Mouse (Mus musculus) MEL (cell line): ENCODE data around the gene Nav1. TPM values are rescaled to one million over a fixed set of nuclear protein-coding genes. Genes with fewer than 3 reads are reported as not detected.

ENCODE experiments used
- DNase-seq: peaks from one replicate; pipeline ENCODE4 v3.0.0; 2011; ENCODE audit warnings: low read depth, low spot score
- H3K27ac ChIP-seq: 2 replicates; pipeline ENCODE4 v1.5.1; 2012; ENCODE audit warnings: low read depth, mild to moderate bottlenecking, control low read depth, low read length, moderate library complexity; ENCODE audit not compliant: control insufficient read depth
- H3K27me3 ChIP-seq, 2 experiments: fragments of 150-350 bp in 1 of 2; sonication (generic) in 1 of 2; 2 replicates each; pipeline ENCODE4 v1.6.1; 2012; ENCODE audit warnings: low read length in 2 of 2, mild to moderate bottlenecking in 2 of 2, improper control_type of control experiment in 1 of 2, moderate library complexity in 1 of 2; ENCODE audit not compliant: insufficient read depth in 2 of 2, control insufficient read depth in 1 of 2
- H3K36me3 ChIP-seq, 2 experiments: 2 replicates each; pipeline ENCODE4 v1.6.1; 2012 to 2014; ENCODE audit warnings: low read length in 2 of 2, improper control_type of control experiment in 1 of 2, inconsistent platforms in 1 of 2, mild to moderate bottlenecking in 1 of 2; ENCODE audit not compliant: insufficient read depth in 2 of 2, control insufficient read depth in 1 of 2
- H3K4me1 ChIP-seq, 2 experiments: fragments of 150-350 bp in 1 of 2; sonication (generic) in 1 of 2; 2 replicates each; pipeline ENCODE4 v1.6.1; 2012; ENCODE audit warnings: low read length in 2 of 2, improper control_type of control experiment in 1 of 2, mild to moderate bottlenecking in 1 of 2; ENCODE audit not compliant: insufficient read depth in 2 of 2, control insufficient read depth in 1 of 2
- H3K4me3 ChIP-seq, 2 experiments: fragments of 150-350 bp in 1 of 2; sonication (generic) in 1 of 2; 2 replicates each; pipeline ENCODE4 v1.5.1; 2012; ENCODE audit warnings: low read depth in 2 of 2, low read length in 2 of 2, mild to moderate bottlenecking in 2 of 2, moderate library complexity in 2 of 2, control low read depth in 1 of 2, improper control_type of control experiment in 1 of 2; ENCODE audit not compliant: control insufficient read depth in 1 of 2, insufficient read depth in 1 of 2
- H3K79me2 ChIP-seq: 2 replicates; pipeline ENCODE4 v1.6.1; 2012; ENCODE audit warnings: mild to moderate bottlenecking, low read length, moderate library complexity; ENCODE audit not compliant: control insufficient read depth, poor library complexity, insufficient read depth
- H3K9ac ChIP-seq: 2 replicates; pipeline ENCODE4 v1.6.1; 2012; ENCODE audit warnings: low read depth, mild to moderate bottlenecking, control low read depth, low read length, moderate library complexity; ENCODE audit not compliant: control insufficient read depth, poor library complexity, severe bottlenecking
- H3K9me3 ChIP-seq: fragments of 150-350 bp; sonication (generic); replicated peaks from 2 replicates; pipeline ENCODE4 v1.6.1; 2012; ENCODE audit warnings: mild to moderate bottlenecking, low read length, improper control_type of control experiment, moderate library complexity; ENCODE audit not compliant: insufficient read depth
- BHLHE40 ChIP-seq: IDR thresholded peaks from 2 replicates; pipeline ENCODE4 v1.6.1; 2012; ENCODE audit warnings: low read depth, mild to moderate bottlenecking, inconsistent platforms, low read length, improper control_type of control experiment, borderline replicate concordance
- E2F4 ChIP-seq: IDR thresholded peaks from 2 replicates; pipeline ENCODE4 v1.6.1; 2011; ENCODE audit warnings: low read depth, low read length, improper control_type of control experiment, borderline replicate concordance
- ETS1 ChIP-seq: IDR thresholded peaks from 2 replicates; pipeline ENCODE4 v1.6.1; 2012; ENCODE audit warnings: low read depth, mild to moderate bottlenecking, inconsistent platforms, low read length, improper control_type of control experiment, moderate library complexity
- JUND ChIP-seq: IDR thresholded peaks from 2 replicates; pipeline ENCODE4 v1.6.1; 2011; ENCODE audit warnings: low read depth, mild to moderate bottlenecking, improper control_type of control experiment, low read length
- MAFK ChIP-seq: IDR thresholded peaks from 2 replicates; pipeline ENCODE4 v1.6.1; 2011; ENCODE audit warnings: low read depth, mild to moderate bottlenecking, low read length, improper control_type of control experiment, borderline replicate concordance
- MAZ ChIP-seq: IDR thresholded peaks from 2 replicates; pipeline ENCODE4 v1.6.1; 2012; ENCODE audit warnings: low read depth, mild to moderate bottlenecking, inconsistent platforms, low read length, improper control_type of control experiment
- MEF2A ChIP-seq: IDR thresholded peaks from 2 replicates; pipeline ENCODE4 v1.6.1; 2014; ENCODE audit warnings: low read depth, mild to moderate bottlenecking, inconsistent platforms, low read length, improper control_type of control experiment; ENCODE audit not compliant: poor library complexity, insufficient replicate concordance, severe bottlenecking; ENCODE audit errors: extremely low read depth
- MXI1 ChIP-seq: IDR thresholded peaks from 2 replicates; pipeline ENCODE4 v1.6.1; 2011; ENCODE audit warnings: mild to moderate bottlenecking, low read depth, low read length, improper control_type of control experiment
- MYB ChIP-seq: IDR thresholded peaks from 2 replicates; pipeline ENCODE4 v1.6.1; 2011; ENCODE audit warnings: mild to moderate bottlenecking, low read depth, low read length, improper control_type of control experiment
- MYC ChIP-seq: IDR thresholded peaks from 2 replicates; pipeline ENCODE4 v1.6.1; 2011; ENCODE audit warnings: low read depth, mild to moderate bottlenecking, low read length, improper control_type of control experiment, moderate library complexity
- NELFE ChIP-seq: IDR thresholded peaks from 2 replicates; pipeline ENCODE4 v1.6.1; 2011; ENCODE audit warnings: low read depth, low read length, improper control_type of control experiment
- NRF1 ChIP-seq: IDR thresholded peaks from 2 replicates; pipeline ENCODE4 v1.6.1; 2014; ENCODE audit warnings: low read depth, mild to moderate bottlenecking, inconsistent platforms, low read length, improper control_type of control experiment, moderate library complexity; ENCODE audit not compliant: poor library complexity, insufficient read depth, severe bottlenecking
- POLR2A ChIP-seq, 2 experiments: IDR thresholded peaks; 2 replicates each; pipeline ENCODE4 v1.6.1; 2011 to 2012; ENCODE audit warnings: low read length in 2 of 2, mild to moderate bottlenecking in 2 of 2, control low read depth in 1 of 2, improper control_type of control experiment in 1 of 2, low read depth in 1 of 2, moderate library complexity in 1 of 2; ENCODE audit not compliant: control insufficient read depth in 1 of 2, insufficient read depth in 1 of 2, poor library complexity in 1 of 2
- RAD21 ChIP-seq: IDR thresholded peaks from 2 replicates; pipeline ENCODE4 v1.6.1; 2011; ENCODE audit warnings: mild to moderate bottlenecking, low read depth, low read length, improper control_type of control experiment
- SMC3 ChIP-seq: IDR thresholded peaks from 2 replicates; pipeline ENCODE4 v1.6.1; 2011; ENCODE audit warnings: low read depth, low read length, improper control_type of control experiment
- USF1 ChIP-seq: IDR thresholded peaks from 2 replicates; pipeline ENCODE4 v1.6.1; 2014; ENCODE audit warnings: low read depth, mild to moderate bottlenecking, inconsistent platforms, low read length, improper control_type of control experiment, moderate library complexity
- USF2 ChIP-seq, 2 experiments: IDR thresholded peaks; 2 replicates each; pipeline ENCODE4 v1.6.1; 2011 to 2012; ENCODE audit warnings: improper control_type of control experiment in 2 of 2, low read length in 2 of 2, borderline replicate concordance in 1 of 2, inconsistent platforms in 1 of 2, low read depth in 1 of 2, mild to moderate bottlenecking in 1 of 2; ENCODE audit not compliant: insufficient read depth in 1 of 2
- ZC3H11A ChIP-seq: IDR thresholded peaks from 2 replicates; pipeline ENCODE4 v1.6.1; 2012; ENCODE audit warnings: low read depth, mild to moderate bottlenecking, inconsistent platforms, low read length, improper control_type of control experiment
- ZKSCAN1 ChIP-seq: IDR thresholded peaks from 2 replicates; pipeline ENCODE4 v1.6.1; 2012; ENCODE audit warnings: low read depth, mild to moderate bottlenecking, inconsistent platforms, low read length, improper control_type of control experiment, moderate library complexity
- ZNF384 ChIP-seq: IDR thresholded peaks from 2 replicates; pipeline ENCODE4 v1.6.1; 2012; ENCODE audit warnings: low read depth, mild to moderate bottlenecking, inconsistent platforms, low read length, improper control_type of control experiment
- polyA plus RNA-seq, 2 experiments: library from polyadenylated mRNA; stranded (reverse) in 1 of 2; unstranded in 1 of 2; fragments of >175 nt in 1 of 2; fragments of >200 nt in 1 of 2; gene quantifications; 2 replicates each; pipeline versions ENCODE4 v1.2.1 to v1.2.4; 2012; ENCODE audit warnings: low replicate concordance in 2 of 2, low read depth in 1 of 2; ENCODE audit not compliant: insufficient read length in 2 of 2, insufficient read depth in 1 of 2, missing spikeins in 1 of 2
- total RNA-seq: library from RNA; depleted of rRNA; stranded (reverse); fragments of 300-350 nt; gene quantifications from 2 replicates; pipeline ENCODE4 v1.2.3, GENCODE M21; 2012

Gene Nav1
- total and polyA plus RNA-seq, 3 experiments = 0.89 to 9.6 TPM; not detected in 1

DNA sequence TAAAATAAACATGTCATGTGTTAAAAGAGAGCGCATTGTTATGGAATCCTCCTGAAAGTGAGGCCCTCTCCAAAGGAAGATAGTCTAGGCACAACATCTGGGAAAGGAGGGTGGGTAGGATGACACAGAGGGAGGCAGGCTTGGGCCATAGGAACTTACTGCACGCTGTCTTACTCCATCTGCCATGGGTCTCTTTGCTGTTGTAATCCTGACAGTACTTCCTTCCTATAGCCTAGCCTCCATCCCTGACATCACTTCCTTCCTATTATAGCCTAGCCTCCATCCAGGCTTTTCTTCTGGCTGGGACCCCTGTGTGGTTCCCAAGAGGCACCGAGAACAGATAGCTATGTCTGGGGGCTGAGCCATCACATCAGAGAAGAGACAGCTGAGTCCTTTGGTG, 10.2 kb upstream of the Nav1 start:
- no peak for DNase-seq
- H3K9ac ChIP-seq = no peak overlapping the region
- 0 out of 4 replicates have a peak, but pooled peaks cover 0 to 2% of the 10 kb centered on the region in 2 experiments for H3K4me1 ChIP-seq
- no peaks in the 10 kb centered on the region for H3K79me2 ChIP-seq
- no peak overlapping the region for H3K27ac ChIP-seq
- H3K9me3 ChIP-seq = no peaks in the 10 kb centered on the region
- H3K27me3 ChIP-seq = no peaks in the 10 kb centered on the region
- no peak overlapping the region for H3K4me3 ChIP-seq
- TF ChIP-seq POLR2A (IDR thresholded peaks at IDR 0.05; ENCODE audit: control insufficient read depth in 1 of 2, insufficient read depth in 1 of 2, low read depth in 1 of 2, low read length in 2 of 2, poor library complexity in 1 of 2) (no peak), MAFK (no peak), MXI1 (no peak), ZNF384 (no peak), USF2 (IDR thresholded peaks at IDR 0.05; ENCODE audit: borderline replicate concordance in 1 of 2, insufficient read depth in 1 of 2, low read depth in 1 of 2, low read length in 2 of 2) (no peak), ETS1 (no peak), USF1 (no peak), ZC3H11A (no peak), E2F4 (no peak), MYB (no peak), ZKSCAN1 (no peak), SMC3 (no peak), NRF1 (no peak), MAZ (no peak), MYC (no peak), RAD21 (no peak), BHLHE40 (no peak), NELFE (no peak), JUND (no peak), MEF2A (no peak)
- H3K36me3 ChIP-seq = peaks cover 0 to 3% of the 10 kb centered on the region in 2 experiments; a peak in 1 of 4 replicates
